Mouse (Mus musculus): ENCODE measurements at regions not wholly inside any gene's neighbourhood (a gene's known extent, or its start where the extent isn't known, plus 50 kb on each side); places are given as distances from the start of the nearest gene placed in this dataset.

- TF ChIP-seq CTCF (IDR thresholded peaks at IDR 0.05; ENCODE audit: low read depth), result no peak
- TF ChIP-seq EP300 (optimal IDR thresholded peaks at IDR 0.05), result no peak
These were observed 53.3 kb upstream of the Thbs2 start for GRCm38 (mm10) chr17:14747255-14747869.

All from stomach, postnatal 0 days (tissue).